ENCODE assay signal across 1 mouse cellular context in the genomic region with DNA sequence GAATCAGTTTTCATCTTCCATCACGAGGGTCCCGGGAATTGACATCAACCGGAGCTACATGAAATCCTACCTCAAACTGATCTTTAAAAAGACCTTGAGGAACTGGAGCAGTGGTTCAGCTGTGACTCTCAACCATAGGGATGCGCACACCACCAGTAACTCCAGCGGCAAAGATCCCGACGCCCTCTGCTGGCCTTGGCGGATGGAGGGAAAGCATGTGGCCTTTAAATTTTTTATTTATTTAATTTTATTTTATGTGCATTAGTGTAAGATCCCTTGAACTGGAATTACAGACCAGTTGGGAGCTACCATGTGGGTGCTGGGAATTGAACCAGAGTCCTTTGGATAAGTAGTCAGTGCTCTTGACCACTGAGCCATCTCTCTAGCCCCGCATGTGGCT.
TF ChIP-seq lines count a peak whose summit lies in the region.

No protein-coding gene starts in this region.

TF ChIP-seq in MEL, 35 proteins besides CTCF, POLR2A, EP300 and RAD21:
- no peak for TF ChIP-seq GABPA (IDR thresholded peaks at IDR 0.05; ENCODE audit: low read depth, low read length)
- TF ChIP-seq TBP (IDR thresholded peaks at IDR 0.05; ENCODE audit: low read depth, low read length), result no peak
- TF ChIP-seq GATA1 (IDR thresholded peaks at IDR 0.05; ENCODE audit: low read depth, low read length), result no peak
- no peak for TF ChIP-seq USF1 (IDR thresholded peaks at IDR 0.05; ENCODE audit: low read depth, low read length)
- peak; percentile 67 for TF ChIP-seq MAX (IDR thresholded peaks at IDR 0.05; ENCODE audit: low read length)
- TF ChIP-seq MYC (IDR thresholded peaks at IDR 0.05; ENCODE audit: low read depth, low read length), result peak; percentile 48
- TF ChIP-seq NRF1 (IDR thresholded peaks at IDR 0.05; ENCODE audit: insufficient read depth, low read depth, low read length, poor library complexity, severe bottlenecking), result no peak
- TF ChIP-seq SIN3A (IDR thresholded peaks at IDR 0.05; ENCODE audit: low read length), result no peak
- no peak for TF ChIP-seq NELFE (IDR thresholded peaks at IDR 0.05; ENCODE audit: low read depth, low read length)
- TF ChIP-seq HCFC1 (IDR thresholded peaks at IDR 0.05; ENCODE audit: low read depth, low read length), result no peak
- TF ChIP-seq SMC3 (IDR thresholded peaks at IDR 0.05; ENCODE audit: low read depth, low read length), result peak; percentile 62
- no peak for TF ChIP-seq USF2 (IDR thresholded peaks at IDR 0.05; ENCODE audit: borderline replicate concordance in 1 of 2, insufficient read depth in 1 of 2, low read depth in 1 of 2, low read length in 2 of 2)
- 0 out of 2 replicates have a peak, but pooled peaks have one; percentile 26 for TF ChIP-seq ZC3H11A (IDR thresholded peaks at IDR 0.05; ENCODE audit: low read depth, low read length)
- TF ChIP-seq MAZ (IDR thresholded peaks at IDR 0.05; ENCODE audit: low read depth, low read length), result peak; percentile 64; the same call in 1 of the 2 replicates
- no peak for TF ChIP-seq JUND (IDR thresholded peaks at IDR 0.05; ENCODE audit: low read depth, low read length)
- TF ChIP-seq ELF1 (IDR thresholded peaks at IDR 0.05; ENCODE audit: low read depth, low read length), result 0 out of 2 replicates have a peak, but pooled peaks have one; percentile 13
- no peak for TF ChIP-seq KAT2A (conservative IDR thresholded peaks at IDR 0.05; ENCODE audit: low read depth, low read length)
- no peak for TF ChIP-seq POLR2AphosphoS5 (IDR thresholded peaks at IDR 0.05; ENCODE audit: borderline replicate concordance, low read depth, low read length)
- TF ChIP-seq ZNF384 (IDR thresholded peaks at IDR 0.05; ENCODE audit: low read depth, low read length), result no peak
- no peak for TF ChIP-seq UBTF (IDR thresholded peaks at IDR 0.05; ENCODE audit: borderline replicate concordance, insufficient read depth, low read depth, low read length)
- TF ChIP-seq RCOR1 (IDR thresholded peaks at IDR 0.05; ENCODE audit: low read depth, low read length), result 0 out of 2 replicates have a peak, but pooled peaks have one; percentile 10
- no peak for TF ChIP-seq TCF12 (IDR thresholded peaks at IDR 0.05; ENCODE audit: low read depth, low read length)
- TF ChIP-seq E2F4 (IDR thresholded peaks at IDR 0.05; ENCODE audit: borderline replicate concordance, low read depth, low read length), result no peak
- no peak for TF ChIP-seq ZMIZ1 (IDR thresholded peaks at IDR 0.05; ENCODE audit: low read depth, low read length)
- TF ChIP-seq MAFK (IDR thresholded peaks at IDR 0.05; ENCODE audit: borderline replicate concordance, low read depth, low read length), result no peak
- no peak for TF ChIP-seq MEF2A (IDR thresholded peaks at IDR 0.05; ENCODE audit: extremely low read depth, insufficient replicate concordance, low read depth, low read length, poor library complexity, severe bottlenecking)
- no peak for TF ChIP-seq MYB (IDR thresholded peaks at IDR 0.05; ENCODE audit: low read depth, low read length)
- TF ChIP-seq ZKSCAN1 (IDR thresholded peaks at IDR 0.05; ENCODE audit: low read depth, low read length), result no peak
- no peak for TF ChIP-seq POLR2AphosphoS2 (IDR thresholded peaks at IDR 0.05; ENCODE audit: low read length)
- no peak for TF ChIP-seq TAL1 (IDR thresholded peaks at IDR 0.05; ENCODE audit: low read length)
- TF ChIP-seq CHD2 (IDR thresholded peaks at IDR 0.05; ENCODE audit: low read length), result no peak
- peak; percentile 67 for TF ChIP-seq MXI1 (IDR thresholded peaks at IDR 0.05; ENCODE audit: low read depth, low read length)
- TF ChIP-seq CHD1 (IDR thresholded peaks at IDR 0.05; ENCODE audit: low read depth, low read length), result no peak
- peak; percentile 10; the same call in 1 of the 2 replicates for TF ChIP-seq BHLHE40 (IDR thresholded peaks at IDR 0.05; ENCODE audit: borderline replicate concordance, low read depth, low read length)
- 0 out of 2 replicates have a peak, but pooled peaks have one; percentile 22 for TF ChIP-seq ETS1 (IDR thresholded peaks at IDR 0.05; ENCODE audit: low read depth, low read length)
